Mouse (Mus musculus): ENCODE data around the gene Ndrg2.

GRCm38 (mm10) chr14:51893094-51893794 lies 20.7 kb downstream of the Ndrg2 start:
- TF ChIP-seq ZC3H11A (IDR thresholded peaks at IDR 0.05; ENCODE audit: borderline replicate concordance, low read depth, low read length) (no peak), HCFC1 (IDR thresholded peaks at IDR 0.05; ENCODE audit: borderline replicate concordance, insufficient read depth, low read length) (no peak), ZNF384 (IDR thresholded peaks at IDR 0.05; ENCODE audit: low read depth, low read length) (no peak), CHD2 (IDR thresholded peaks at IDR 0.05; ENCODE audit: low read depth, low read length) (no peak), MAFK (IDR thresholded peaks at IDR 0.05; ENCODE audit: insufficient read depth, low read depth, low read length) (no peak)
